Mouse (Mus musculus): ENCODE results near the gene Pi16.
"Not testable (repeated sequence)": the region's sequence is repeated elsewhere in the genome, so short reads cannot be mapped to it uniquely, and the experiment has no call there.

The Pi16 gene

GRCm38 (mm10) chr17:29330671-29331410, 13.4 kb downstream of the Pi16 start:
- no peak for DNase-seq (ENCODE audit: low read depth, low spot score)

DNA sequence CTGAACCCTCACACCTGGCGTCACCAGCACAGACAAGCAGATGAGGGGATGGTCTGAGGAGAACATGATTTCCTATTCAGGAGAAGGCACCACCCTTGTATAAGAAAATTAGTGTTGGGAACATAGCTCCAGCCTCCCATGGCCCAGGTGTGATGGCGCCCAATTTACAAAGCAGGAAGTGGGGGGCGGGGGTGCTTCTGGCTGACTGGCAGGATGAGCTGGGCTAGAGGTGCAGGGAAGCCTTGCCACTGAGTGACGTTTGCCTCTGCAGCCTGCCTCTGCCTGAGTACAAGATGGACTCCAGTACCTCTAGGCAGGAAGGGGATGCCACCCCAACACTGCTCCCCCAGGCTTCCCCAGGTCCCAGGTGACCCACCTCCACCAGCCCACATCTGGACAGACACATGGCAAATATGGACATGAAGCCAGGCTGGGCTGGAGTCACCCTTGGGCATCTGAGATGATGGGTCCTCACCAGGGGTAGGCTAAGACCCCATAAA, 14.8 kb downstream of the Pi16 start:
- no peak for DNase-seq (ENCODE audit: low read depth, low spot score)

GRCm38 (mm10) chr17:29336266-29336990, 18.9 kb downstream of the Pi16 start:
- DNase-seq (ENCODE audit: low read depth, low spot score), result no peak

DNA sequence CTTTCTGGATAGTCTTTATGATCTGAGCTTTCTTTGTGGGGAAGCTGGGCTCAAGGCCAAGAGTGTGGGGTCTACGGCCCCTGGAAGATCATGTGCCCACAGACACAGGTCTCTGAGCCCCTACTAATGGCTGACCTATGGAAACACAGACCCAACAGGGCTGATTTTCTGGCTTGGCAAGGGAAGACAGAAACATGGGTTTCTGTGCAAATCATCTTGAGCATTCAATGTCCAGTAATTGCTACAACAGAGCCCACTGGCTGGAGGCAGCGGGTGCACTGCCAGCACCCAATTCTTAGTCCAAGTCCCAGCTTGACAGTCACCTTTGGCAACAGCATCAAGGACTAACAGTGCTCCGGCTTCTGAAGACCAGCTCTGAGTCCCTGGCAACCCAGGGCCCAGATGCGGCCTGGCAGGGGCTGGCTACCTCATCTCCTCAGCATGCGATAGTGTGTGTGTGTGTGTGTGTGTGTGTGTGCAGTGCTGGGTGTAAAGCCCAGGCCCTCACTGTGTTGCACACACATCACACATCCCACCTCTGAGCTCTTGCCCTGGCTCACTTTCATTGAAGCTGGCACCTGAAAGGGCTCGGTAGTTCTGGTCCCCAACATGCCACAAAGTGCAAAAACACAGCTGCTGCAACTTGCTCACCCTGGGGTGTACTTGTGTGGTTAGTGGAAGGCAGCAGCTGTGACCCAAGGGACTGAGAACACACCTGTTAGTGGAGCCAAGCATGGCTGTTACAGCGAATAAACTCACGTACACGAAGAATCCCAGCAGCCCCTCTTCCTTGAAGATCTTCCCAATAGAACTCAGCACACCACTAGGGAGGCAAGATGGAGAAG, 20.7 kb downstream of the Pi16 start:
- no peak for DNase-seq (ENCODE audit: low read depth, low spot score)

GRCm38 (mm10) chr17:29339170-29339768, 21.8 kb downstream of the Pi16 start:
- no peak for DNase-seq (ENCODE audit: low read depth, low spot score)

- no peak for DNase-seq (ENCODE audit: low read depth, low spot score)
Observed at GRCm38 (mm10) chr17:29340406-29341261, 23.2 kb downstream of the Pi16 start.

DNA sequence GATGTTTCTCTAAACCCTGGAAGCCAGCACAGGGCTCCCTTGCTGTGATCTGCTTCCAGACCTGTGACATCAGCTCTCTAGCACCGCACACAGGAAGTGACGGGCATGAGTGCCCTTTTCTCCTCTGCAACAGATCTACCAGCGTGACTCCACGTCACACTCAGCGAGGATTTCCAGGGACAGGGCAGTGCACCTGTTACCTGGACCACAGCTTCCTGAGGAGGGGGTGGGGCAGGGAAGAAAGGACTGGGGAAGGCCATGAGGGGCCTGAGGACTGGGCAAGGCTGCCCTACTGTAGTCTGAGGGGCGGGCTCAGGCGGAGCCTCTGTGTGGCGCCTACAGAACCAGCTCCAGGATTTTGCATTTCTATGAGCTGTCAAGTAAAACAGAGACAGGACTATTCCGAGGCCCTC, 24.1 kb downstream of the Pi16 start:
- DNase-seq (ENCODE audit: low read depth, low spot score), result no peak

DNA sequence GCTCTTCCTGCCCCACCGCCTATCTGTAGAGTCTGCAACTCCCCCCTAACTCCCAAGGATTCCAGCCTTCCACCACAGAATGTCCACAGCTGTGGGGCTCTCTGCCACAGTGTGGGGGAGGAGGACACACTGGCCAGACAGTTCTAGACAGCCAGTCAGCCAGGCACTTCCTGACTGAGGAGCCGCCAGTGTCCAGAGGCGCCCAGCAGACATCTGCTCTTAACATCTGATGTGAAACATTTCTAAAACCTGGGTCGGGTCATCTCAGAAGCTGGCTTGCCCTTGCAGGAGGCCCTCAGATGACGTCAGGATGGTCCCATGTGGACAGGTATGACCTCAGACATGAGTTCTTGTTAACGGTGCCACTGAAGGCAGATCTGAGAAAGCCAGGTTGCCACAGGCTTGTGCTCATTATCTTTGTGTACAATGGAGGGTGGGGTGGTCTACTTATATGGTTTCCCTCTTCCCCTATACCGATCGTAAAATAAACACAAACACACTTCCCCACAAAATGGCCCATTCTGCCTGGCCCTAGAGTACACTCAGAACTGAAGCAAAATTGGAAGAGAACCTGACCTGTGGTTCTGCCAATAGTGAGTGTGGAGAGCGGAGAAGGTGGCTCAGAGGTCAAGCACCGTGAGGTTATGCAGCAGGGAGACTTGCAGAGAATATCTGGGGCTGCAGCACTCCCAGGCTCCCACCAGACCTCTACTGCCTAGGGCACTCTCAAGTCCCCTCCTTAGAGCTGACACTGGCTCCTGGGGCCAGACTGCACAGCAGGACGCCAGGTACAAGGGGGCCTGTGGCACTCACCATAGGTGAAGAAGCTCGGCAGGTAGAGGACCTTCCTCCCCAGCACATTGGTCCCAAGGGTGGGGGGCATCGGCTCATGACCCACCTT, 24.8 kb downstream of the Pi16 start:
- peak; percentile 60 for DNase-seq (ENCODE audit: low read depth, low spot score)

GRCm38 (mm10) chr17:29343241-29343640, 25.8 kb downstream of the Pi16 start:
- no peak for DNase-seq (ENCODE audit: low read depth, low spot score)

DNA sequence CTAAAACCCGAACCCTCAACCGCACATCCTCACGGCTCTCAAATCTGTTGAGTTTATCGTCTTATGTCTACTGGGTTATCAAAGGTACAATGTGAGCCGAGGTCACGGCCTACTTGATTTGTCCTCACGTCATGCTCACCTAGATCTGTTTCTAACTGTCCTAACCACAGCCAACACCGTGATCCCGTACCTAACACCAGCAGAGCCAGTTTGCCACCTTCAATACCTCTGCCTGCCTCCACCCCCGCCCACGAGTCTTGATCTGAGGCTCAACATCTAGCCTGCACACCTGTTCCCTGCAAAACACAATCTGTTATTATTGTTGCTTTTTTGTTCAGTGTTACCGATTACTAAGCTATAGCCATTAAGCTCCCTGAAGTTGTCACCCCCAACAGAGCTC, 27.8 kb downstream of the Pi16 start:
- DNase-seq (ENCODE audit: low read depth, low spot score), result no peak

- peak; percentile 65 for DNase-seq (ENCODE audit: low read depth, low spot score)
Observed at GRCm38 (mm10) chr17:29346496-29347125, 29.1 kb downstream of the Pi16 start.

- DNase-seq (ENCODE audit: low read depth, low spot score), result no peak
Observed at GRCm38 (mm10) chr17:29347126-29347644, 29.7 kb downstream of the Pi16 start.

DNA sequence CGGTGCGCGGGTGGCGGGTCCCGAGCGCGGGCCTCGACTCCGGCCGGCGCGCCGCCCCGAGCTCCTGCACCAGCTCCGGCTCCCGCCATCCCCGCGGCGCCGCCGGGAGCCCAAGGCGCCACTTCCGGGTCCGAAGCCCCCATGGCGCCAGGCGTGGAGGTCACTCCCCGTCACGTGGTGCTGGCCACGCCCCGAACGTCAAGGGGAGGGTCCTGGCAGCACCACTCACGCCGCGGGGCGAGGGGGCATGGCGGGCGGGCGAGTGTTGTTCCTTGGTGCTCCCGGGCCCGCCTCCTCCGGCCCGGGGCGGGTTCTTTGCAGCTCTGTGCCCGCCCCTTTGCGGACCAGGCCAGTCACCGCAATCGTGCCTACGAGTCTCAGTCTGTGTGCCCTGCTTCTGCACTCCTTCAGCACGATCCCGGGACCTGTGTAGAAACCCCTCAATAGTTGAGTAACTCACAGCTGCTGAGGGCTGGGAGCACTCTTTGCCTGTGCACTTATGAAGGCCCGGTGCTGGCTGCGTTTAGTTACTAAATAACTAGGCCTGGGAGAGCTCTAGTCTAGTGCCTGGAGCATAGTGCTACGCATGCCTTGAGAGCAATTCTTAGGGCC, 30.3 kb downstream of the Pi16 start, which contains the start of gene Mtch1:
TSS of gene Mtch1 (minus strand) at position 290 of the 612 bp plus-strand sequence.
- DNase-seq (ENCODE audit: low read depth, low spot score), result peak; percentile 99

DNA sequence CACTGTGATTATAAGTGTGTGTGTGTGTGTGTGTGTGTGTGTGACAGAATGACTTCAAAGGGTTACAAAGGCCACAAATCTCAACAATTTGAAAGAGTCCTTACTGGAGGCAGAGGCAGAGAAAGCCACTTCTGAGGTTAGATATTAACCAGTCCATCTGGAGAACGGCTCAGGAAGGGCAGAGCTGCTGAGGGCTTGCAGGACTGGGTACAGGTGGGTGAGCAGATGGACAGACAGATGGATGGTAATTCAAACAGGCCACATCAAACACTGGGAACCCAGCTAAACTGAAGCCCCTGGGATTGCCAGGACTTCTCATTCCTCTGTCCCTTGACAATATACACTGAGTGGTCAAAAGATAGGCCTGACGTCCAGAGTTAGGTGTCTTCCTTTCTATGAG, 31.5 kb downstream of the Pi16 start:
- no peak for DNase-seq (ENCODE audit: low read depth, low spot score)

DNA sequence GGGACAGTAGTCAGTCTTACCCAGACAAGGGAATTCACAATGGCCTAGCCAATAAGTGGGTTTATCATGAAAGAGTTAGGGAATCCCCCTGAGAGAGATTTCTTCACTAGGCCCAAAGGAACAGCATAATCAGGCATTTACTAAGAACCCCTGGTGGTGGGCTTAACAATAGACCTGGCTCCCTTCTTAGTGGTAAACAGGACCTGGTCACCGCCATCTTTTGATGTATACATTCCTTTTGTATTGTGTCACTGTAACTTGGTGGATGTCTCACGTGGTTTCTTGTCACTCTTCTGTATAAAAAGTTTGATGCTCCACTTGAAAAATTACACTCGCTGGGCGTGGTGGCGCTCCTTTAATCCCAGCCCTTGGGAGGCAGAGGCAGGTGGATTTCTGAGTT, 33.6 kb downstream of the Pi16 start:
- DNase-seq (ENCODE audit: low read depth, low spot score), result not testable (repeated sequence)

GRCm38 (mm10) chr17:29355461-29355840, 38.0 kb downstream of the Pi16 start:
- peak; percentile 40 for DNase-seq (ENCODE audit: low read depth, low spot score)

GRCm38 (mm10) chr17:29355841-29356478, 38.5 kb downstream of the Pi16 start:
- peak; percentile 49 for DNase-seq (ENCODE audit: low read depth, low spot score)

DNA sequence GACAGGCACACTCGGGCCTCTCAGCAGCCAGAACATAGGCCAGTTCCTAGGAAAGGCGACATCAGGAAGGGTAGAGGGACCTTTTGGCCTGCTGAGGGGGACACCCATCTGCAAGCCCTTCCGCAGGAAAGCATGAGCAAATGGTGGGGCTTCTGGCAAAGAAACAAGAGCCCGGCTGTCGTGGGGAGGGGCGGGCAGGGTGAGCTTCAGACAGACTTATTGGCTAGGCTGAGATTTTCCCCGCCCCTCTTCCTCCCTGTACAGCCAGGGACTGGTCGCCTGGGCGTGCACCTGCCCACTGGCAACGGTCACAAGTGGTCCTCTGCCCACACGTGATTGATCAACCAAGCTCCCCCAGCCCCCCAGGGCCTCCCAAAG, 39.0 kb downstream of the Pi16 start:
- DNase-seq (ENCODE audit: low read depth, low spot score), result peak; percentile 90
